Comparison of ENCODE assay signal across 9 mouse cellular contexts in genomic region chr10:73097979-73098378, GRCm38 (mm10). TPM values are rescaled to one million over a fixed set of nuclear protein-coding genes. Genes with fewer than 3 reads are reported as not detected.
DNase-seq lines count a peak whose midpoint lies in the region; ATAC-seq and TF ChIP-seq lines count a peak whose summit lies in the region.
"Had no signal": no experiment of that assay in that cellular context is flagged by ENCODE, and none has a peak within 500 bp of the region (broad histone marks: within the 10 kb centered on the region; RNA-seq: fewer than 3 reads in every experiment).

No protein-coding gene starts in this region.

- H3K27me3 ChIP-seq in lung, embryonic 15.5 days = peaks cover 71% of the 10 kb centered on the region

- no peak for TF ChIP-seq POLR2A in embryonic fibroblast, embryonic 13.5 days (IDR thresholded peaks at IDR 0.05; ENCODE audit: low read depth, low read length)

- H3K4me2 ChIP-seq in lung, embryonic 15.5 days = peak overlapping the region; percentile 33
- H3K4me2 ChIP-seq: liver, embryonic 15.5 days had no signal

- H3K9me3 ChIP-seq in lung, embryonic 15.5 days = no peaks in the 10 kb centered on the region
- H3K9me3 ChIP-seq: liver, embryonic 15.5 days had no signal

- H3K4me1 ChIP-seq in embryonic fibroblast, embryonic 13.5 days (ENCODE audit: control insufficient read depth, insufficient read depth, low read length) = peaks cover 4% of the 10 kb centered on the region; the same call in 1 of the 2 replicates
- H3K4me1 ChIP-seq in lung, embryonic 15.5 days = peaks cover 18% of the 10 kb centered on the region
- H3K4me1 ChIP-seq: liver, embryonic 15.5 days had no signal

- no peak overlapping the region for H3K4me3 ChIP-seq in embryonic fibroblast, embryonic 13.5 days (ENCODE audit: insufficient read depth, low read length)
- peak overlapping the region; percentile 65; the same call in 1 of the 2 replicates for H3K4me3 ChIP-seq in layer of hippocampus, adult 2 months
- H3K4me3 ChIP-seq in lung, embryonic 15.5 days = no peak overlapping the region; the same call in 1 of the 2 replicates
- H3K4me3 ChIP-seq: liver, embryonic 15.5 days had no signal

- no peak overlapping the region for H3K27ac ChIP-seq in embryonic fibroblast, embryonic 13.5 days (ENCODE audit: insufficient read depth, low read length)
- H3K27ac ChIP-seq in layer of hippocampus, adult 2 months = no peak overlapping the region
- H3K27ac ChIP-seq in lung, embryonic 15.5 days = no peak overlapping the region
- H3K27ac ChIP-seq: liver, embryonic 15.5 days had no signal

- ATAC-seq in lung, embryonic 15.5 days (ENCODE audit: borderline replicate concordance, extremely low read depth, low FRiP score, low TSS enrichment) = peak; percentile 46; the same call in 1 of the 2 replicates
- ATAC-seq in monocyte, adult 5-6 weeks (replicated peaks; ENCODE audit: insufficient number of reproducible peaks, low FRiP score, low TSS enrichment, poor library complexity, severe bottlenecking) = no peak

- 2% methylated on average over 17 of the region's 17 CpGs for WGBS in lung, embryonic 15.5 days

- H3K9ac ChIP-seq in lung, embryonic 15.5 days = no peak overlapping the region
- H3K9ac ChIP-seq: liver, embryonic 15.5 days had no signal

- no peaks in the 10 kb centered on the region for H3K36me3 ChIP-seq in lung, embryonic 15.5 days
- H3K36me3 ChIP-seq: liver, embryonic 15.5 days had no signal

- peak; percentile 46; the same call in 1 of the 2 replicates for TF ChIP-seq CTCF in embryonic fibroblast, embryonic 13.5 days (IDR thresholded peaks at IDR 0.05; ENCODE audit: borderline replicate concordance, insufficient read depth, low read length)
- peak; percentile 90 for TF ChIP-seq CTCF in layer of hippocampus, adult 2 months (conservative IDR thresholded peaks at IDR 0.05)

- DNase-seq in ES-CJ7 (ENCODE audit: low read depth, low spot score) = peak; percentile 83
- DNase-seq in adrenal gland, postnatal 4 days (ENCODE audit: low spot score in 2 of 2) = peak; percentile 22 to 24
- DNase-seq in heart, postnatal 4 days = peak; percentile 72
- peak; percentile 77 to 87 for DNase-seq in layer of hippocampus, adult 2 months (ENCODE audit: low spot score in 2 of 2)
- DNase-seq in retina, postnatal 1 day = peak; percentile 81

RNA-seq across cellular contexts. Expression of gene Pcdh15, which starts 1.2 kb away (rescaled TPM):
- total RNA-seq in adrenal gland, postnatal 4 days (2021) = 1 to 10 TPM; 6.0 to 8.3 TPM
- polyA plus RNA-seq in embryonic fibroblast, embryonic 13.5 days (2011; ENCODE audit: insufficient read length, low read depth, missing spikeins) = 0.37 and 0.75 TPM in 2 replicates
- under 1 TPM; 0.54 to 0.74 TPM for total RNA-seq in heart, postnatal 4 days (2021)
- 10 to 100 TPM; 14.1 to 17.7 TPM for total RNA-seq in layer of hippocampus, adult 2 months (2021)
- 0.03 and 0.29 TPM in 2 replicates for polyA plus RNA-seq in lung, embryonic 15.5 days (2015; fragmentation: Nextera tagmentation; extraction: Ambion mirVana)
- not detected in 3 replicates for total RNA-seq in monocyte, adult 5-6 weeks (2017)

Comparison
In these comparisons a context has a peak if more than half of its experiments do, and no peak if none do; other contexts are left out.
1. DNase-seq: peak in every context shown above with its lines; median percentile 83 in ES-CJ7; 82 in layer of hippocampus, adult 2 months; 81 in retina, postnatal 1 day; 72 in heart, postnatal 4 days; 23 in adrenal gland, postnatal 4 days.